Mouse (Mus musculus) cerebellum, adult 2 months (tissue): ENCODE data around the gene Mrpl28. TPM values are rescaled to one million over a fixed set of nuclear protein-coding genes. Genes with fewer than 3 reads are reported as not detected.
A peak's percentile ranks its signal among the peaks of the same experiment; 100 is the strongest.
"Not testable (repeated sequence)": the region's sequence is repeated elsewhere in the genome, so short reads cannot be mapped to it uniquely, and the experiment has no call there.

Experiments
- DNase-seq, 2 experiments: peaks; one replicate each; pipeline ENCODE4 v3.0.0; 2021
- H3K27ac ChIP-seq: fragments of 200-500 bp; 2 replicates; pipeline ENCODE4 v1.5.1; 2012; ENCODE audit warnings: low read length, control low read depth, inconsistent platforms; ENCODE audit not compliant: insufficient read depth
- H3K27me3 ChIP-seq: fragments of 200-500 bp; 2 replicates; pipeline ENCODE4 v1.6.1; 2012; ENCODE audit warnings: inconsistent platforms, mild to moderate bottlenecking, low read length, moderate library complexity; ENCODE audit not compliant: control insufficient read depth, insufficient read depth
- H3K4me1 ChIP-seq: fragments of 200-500 bp; 2 replicates; pipeline ENCODE4 v1.6.1; 2011; ENCODE audit warnings: low read length; ENCODE audit not compliant: control insufficient read depth, insufficient read depth
- H3K4me3 ChIP-seq: fragments of 200-500 bp; replicated peaks from 2 replicates; pipeline ENCODE3; 2011; ENCODE audit warnings: mild to moderate bottlenecking, low read depth, low read length, control low read depth; ENCODE audit not compliant: insufficient read depth
- CTCF ChIP-seq: fragments of 200-500 bp; IDR thresholded peaks from 2 replicates; pipeline ENCODE4 v1.5.1; 2011; ENCODE audit warnings: low read depth, mild to moderate bottlenecking, control low read depth, low read length, moderate library complexity, borderline replicate concordance; ENCODE audit not compliant: insufficient read depth
- POLR2A ChIP-seq: fragments of 200-500 bp; IDR thresholded peaks from 2 replicates; pipeline ENCODE4 v1.6.1; 2011; ENCODE audit warnings: low read length, control low read depth, borderline replicate concordance; ENCODE audit not compliant: insufficient read depth
- WGBS: fragments of 180-500 bp; shearing (Covaris S2); methylation state at CpG from one replicate; pipeline ENCODE4 v1.1.7; 2018; 5-methylcytosine and 5-hydroxymethylcytosine counted together
- polyA plus RNA-seq: library from polyadenylated mRNA; depleted of rRNA; stranded (reverse); fragments of >200 nt; gene quantifications from 2 replicates; pipeline ENCODE4 v1.2.3, GENCODE M21; 2012

Gene Mrpl28
- polyA plus RNA-seq, 1 experiment, result 118 TPM

- WGBS, result 1% methylated on average over 47 of the region's 47 CpGs
- peak; percentile 74 to 79 for DNase-seq
- H3K27me3 ChIP-seq, result no peaks in the 10 kb centered on the region
- H3K27ac ChIP-seq, result no peak within 1 kb of the TSS
- peak; percentile 69; the same call in 1 of the 2 replicates for TF ChIP-seq POLR2A
- no peak for TF ChIP-seq CTCF
- H3K4me3 ChIP-seq, result peak within 1 kb of the TSS; percentile 68
- no peaks in the 10 kb centered on the region for H3K4me1 ChIP-seq
Observed at GRCm38 (mm10) chr17:26095121-26095740, 28.1 kb upstream of the Mrpl28 start, which contains the start of gene Nme4. Gene Nme4 (minus strand): TSS chr17:26095602.

- DNase-seq, result no peak
- WGBS, result 93% methylated on average over 7 of the region's 7 CpGs
- TF ChIP-seq POLR2A, result no peak
- no peak for TF ChIP-seq CTCF
- H3K4me3 ChIP-seq, result no peak overlapping the region
- H3K27me3 ChIP-seq, result no peaks in the 10 kb centered on the region
- H3K27ac ChIP-seq, result no peak overlapping the region
- H3K4me1 ChIP-seq, result no peaks in the 10 kb centered on the region
Observed at GRCm38 (mm10) chr17:26098461-26098860, 24.8 kb upstream of the Mrpl28 start.

- DNase-seq, result peak in 1 of 2 experiments; percentile 58
- not testable (repeated sequence) for H3K27ac ChIP-seq, H3K4me1 ChIP-seq, H3K27me3 ChIP-seq, H3K4me3 ChIP-seq
- WGBS, result 61% methylated on average over 3 of the region's 3 CpGs
Observed at GRCm38 (mm10) chr17:26099316-26099715, 24.0 kb upstream of the Mrpl28 start.

- TF ChIP-seq POLR2A (no peak), CTCF (no peak)
- Histone ChIP-seq H3K27ac (no peak overlapping the region), H3K27me3 (no peaks in the 10 kb centered on the region), H3K4me3 (no peak overlapping the region), H3K4me1 (no peaks in the 10 kb centered on the region)
- DNase-seq, result no peak
- 51% methylated on average over 2 of the region's 2 CpGs for WGBS
Observed at GRCm38 (mm10) chr17:26100166-26100565, 23.1 kb upstream of the Mrpl28 start.

- Histone ChIP-seq H3K4me1 (no peaks in the 10 kb centered on the region), H3K27me3 (no peaks in the 10 kb centered on the region), H3K27ac (no peak overlapping the region), H3K4me3 (no peak overlapping the region)
- no peak for DNase-seq
- 72% methylated on average over 4 of the region's 4 CpGs for WGBS
- TF ChIP-seq CTCF (no peak), POLR2A (no peak)
Observed at GRCm38 (mm10) chr17:26101478-26101877, 21.8 kb upstream of the Mrpl28 start.

- no peak for DNase-seq
- Histone ChIP-seq H3K4me1 (no peaks in the 10 kb centered on the region), H3K4me3 (no peak overlapping the region), H3K27ac (no peak overlapping the region), H3K27me3 (no peaks in the 10 kb centered on the region)
- WGBS, result 75% methylated on average over 4 of the region's 4 CpGs
- no peak for TF ChIP-seq CTCF
- no peak for TF ChIP-seq POLR2A
Observed at GRCm38 (mm10) chr17:26105619-26106018, 17.7 kb upstream of the Mrpl28 start.

GRCm38 (mm10) chr17:26110156-26110555, 13.1 kb upstream of the Mrpl28 start:
- TF ChIP-seq CTCF (no peak), POLR2A (no peak)
- Histone ChIP-seq H3K27ac (no peak overlapping the region), H3K4me3 (no peak overlapping the region), H3K27me3 (no peaks in the 10 kb centered on the region), H3K4me1 (no peaks in the 10 kb centered on the region)
- no peak for DNase-seq
- WGBS, result 39% methylated on average over 4 of the region's 4 CpGs

- Histone ChIP-seq H3K27ac (no peak overlapping the region), H3K4me3 (no peak overlapping the region), H3K4me1 (no peaks in the 10 kb centered on the region), H3K27me3 (no peaks in the 10 kb centered on the region)
- TF ChIP-seq POLR2A (no peak), CTCF (no peak)
- 55% methylated on average over 4 of the region's 4 CpGs for WGBS
- DNase-seq, result no peak
Observed at GRCm38 (mm10) chr17:26111024-26111423, 12.3 kb upstream of the Mrpl28 start.
